Mouse (Mus musculus) heart, embryonic 10.5 days (tissue): Measurements from ENCODE around the gene Nckap5. TPM values are rescaled to one million over a fixed set of nuclear protein-coding genes. Genes with fewer than 3 reads are reported as not detected.

Experiments
- DNase-seq: peaks from one replicate; pipeline ENCODE4 v3.0.0-alpha.2; 2017; ENCODE audit warnings: low spot score
- H3K27ac ChIP-seq: fragments of 300-500 bp; sonication (generic); 2 replicates; pipeline ENCODE4 v1.5.1; 2016; ENCODE audit warnings: mild to moderate bottlenecking
- H3K27me3 ChIP-seq: fragments of 300-500 bp; sonication (generic); 2 replicates; pipeline ENCODE4 v1.6.1; 2016; ENCODE audit warnings: mild to moderate bottlenecking; ENCODE audit not compliant: poor library complexity, insufficient read depth, severe bottlenecking
- H3K36me3 ChIP-seq: fragments of 300-500 bp; sonication (generic); 2 replicates; pipeline ENCODE4 v1.6.1; 2016; ENCODE audit warnings: mild to moderate bottlenecking, moderate library complexity
- H3K4me1 ChIP-seq: fragments of 300-500 bp; sonication (generic); 2 replicates; pipeline ENCODE4 v1.6.1; 2016; ENCODE audit warnings: mild to moderate bottlenecking
- H3K4me3 ChIP-seq: fragments of 300-500 bp; sonication (generic); 2 replicates; pipeline ENCODE4 v1.5.1; 2016; ENCODE audit warnings: mild to moderate bottlenecking, moderate library complexity
- H3K9me3 ChIP-seq: fragments of 300-500 bp; sonication (generic); 2 replicates; pipeline ENCODE4 v1.6.1; 2016; ENCODE audit warnings: mild to moderate bottlenecking, moderate library complexity
- WGBS: fragments of 180-500 bp; shearing (Covaris S2); methylation state at CpG from one replicate; pipeline ENCODE4 v1.1.7; 2016; 5-methylcytosine and 5-hydroxymethylcytosine counted together
- polyA plus RNA-seq: library from polyadenylated mRNA; unstranded; fragments of >200 nt; fragmentation: Nextera tagmentation; extraction: Ambion mirVana; gene quantifications from 2 replicates; pipeline ENCODE4 v1.2.1, GENCODE M21; 2016

Gene Nckap5
- 2.2 and 2.3 TPM in 2 replicates for polyA plus RNA-seq

GRCm38 (mm10) chr1:126830031-126830927 lies at the start of gene Nckap5:
Gene Nckap5 (minus strand): TSS chr1:126830799.
- Histone ChIP-seq H3K36me3 (no peaks in the 10 kb centered on the region), H3K4me1 (peaks cover 10% of the 10 kb centered on the region; the same call in 1 of the 2 replicates), H3K4me3 (peak within 1 kb of the TSS; percentile 59), H3K27ac (peak within 1 kb of the TSS; percentile 64; the same call in 1 of the 2 replicates), H3K27me3 (peaks cover 28% of the 10 kb centered on the region), H3K9me3 (no peaks in the 10 kb centered on the region)
- WGBS: 6% methylated on average over 35 of the region's 35 CpGs
- no peak for DNase-seq

GRCm38 (mm10) chr1:126877495-126877894 lies 46.9 kb upstream of the Nckap5 start:
- H3K27me3 ChIP-seq: no peaks in the 10 kb centered on the region
- H3K27ac ChIP-seq: no peak overlapping the region
- no peak for DNase-seq
- WGBS: 86% methylated on average over 2 of the region's 2 CpGs
- H3K36me3 ChIP-seq: no peaks in the 10 kb centered on the region
- H3K4me1 ChIP-seq: no peaks in the 10 kb centered on the region
- no peak overlapping the region for H3K4me3 ChIP-seq
- H3K9me3 ChIP-seq: no peaks in the 10 kb centered on the region

- Histone ChIP-seq H3K4me3 (no peak overlapping the region), H3K4me1 (no peaks in the 10 kb centered on the region), H3K36me3 (no peaks in the 10 kb centered on the region), H3K27me3 (no peaks in the 10 kb centered on the region), H3K27ac (no peak overlapping the region), H3K9me3 (no peaks in the 10 kb centered on the region)
- DNase-seq: peak; percentile 66
- 78% methylated on average over 9 of the region's 9 CpGs for WGBS
These were observed 37.8 kb upstream of the Nckap5 start for GRCm38 (mm10) chr1:126868372-126868771.

DNA sequence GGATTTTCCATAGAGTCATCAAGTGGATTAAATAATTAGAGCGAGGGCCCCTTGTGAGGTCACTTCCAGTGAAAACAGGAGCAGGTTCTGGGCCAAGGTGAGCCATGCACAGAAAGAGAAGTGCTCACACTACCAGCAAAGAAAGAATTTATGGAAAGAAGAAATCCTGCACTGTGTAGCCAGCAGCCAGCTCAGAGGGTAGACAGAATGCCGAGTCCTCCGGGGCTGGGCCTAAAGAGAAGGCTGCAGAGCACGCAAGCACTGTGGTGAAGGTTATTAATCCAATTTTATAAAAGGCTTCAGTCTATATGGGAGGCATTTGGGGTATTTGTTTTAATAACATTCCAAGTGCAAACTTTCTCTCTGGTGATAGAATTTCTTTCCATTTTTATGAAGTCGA lies 37.3 kb upstream of the Nckap5 start:
- no peaks in the 10 kb centered on the region for H3K27me3 ChIP-seq
- no peaks in the 10 kb centered on the region for H3K4me1 ChIP-seq
- DNase-seq: peak; percentile 48
- H3K27ac ChIP-seq: no peak overlapping the region
- no peaks in the 10 kb centered on the region for H3K36me3 ChIP-seq
- H3K9me3 ChIP-seq: no peaks in the 10 kb centered on the region
- 87% methylated on average over 5 of the region's 5 CpGs for WGBS
- no peak overlapping the region for H3K4me3 ChIP-seq

DNA sequence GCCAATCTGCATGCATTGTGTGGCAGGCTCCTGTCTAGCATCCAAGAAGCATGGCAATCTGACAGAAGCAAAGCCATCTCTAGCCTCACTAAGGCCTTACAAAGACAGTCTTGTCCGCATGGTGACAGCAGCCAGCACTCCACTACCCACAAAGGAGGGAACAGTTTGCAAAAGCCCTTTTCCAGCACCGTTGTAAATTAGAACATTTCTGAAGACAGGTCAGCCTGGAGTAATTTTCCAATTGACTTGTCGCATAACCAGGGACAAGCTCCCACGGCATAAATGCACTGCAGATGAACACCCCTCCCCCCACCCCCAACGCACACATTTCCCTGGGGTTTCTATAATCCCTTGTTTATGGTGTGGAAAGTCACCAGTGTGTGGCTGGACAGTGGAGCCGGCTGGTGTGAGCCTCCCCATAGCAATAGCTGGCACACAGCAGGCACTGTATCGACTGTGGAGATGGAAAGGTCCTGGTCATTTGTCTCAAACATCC lies 35.0 kb upstream of the Nckap5 start:
- DNase-seq: peak; percentile 51
- Histone ChIP-seq H3K9me3 (no peaks in the 10 kb centered on the region), H3K36me3 (no peaks in the 10 kb centered on the region), H3K4me3 (no peak overlapping the region), H3K27ac (no peak overlapping the region), H3K4me1 (no peaks in the 10 kb centered on the region), H3K27me3 (no peaks in the 10 kb centered on the region)
- 68% methylated on average over 7 of the region's 7 CpGs for WGBS

DNA sequence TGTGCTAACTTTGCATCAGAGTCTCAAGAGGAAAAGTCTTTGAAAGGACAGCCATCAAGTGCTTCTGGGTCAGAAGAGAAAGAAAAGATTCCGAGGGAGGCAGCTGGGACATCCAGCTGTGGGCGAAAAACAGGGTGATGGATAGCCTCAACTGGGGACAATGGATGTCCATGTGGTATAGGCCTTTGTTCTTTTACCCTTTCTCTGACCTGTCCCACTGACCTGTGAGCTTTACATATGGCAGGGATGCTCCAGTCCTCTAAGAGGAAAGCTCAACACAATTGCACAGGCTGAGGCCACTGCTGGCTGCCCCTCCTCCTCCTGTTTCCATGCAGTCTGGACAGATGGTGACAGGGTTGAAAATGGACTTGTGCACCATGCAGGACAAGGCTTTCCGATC lies 31.2 kb upstream of the Nckap5 start:
- Histone ChIP-seq H3K4me1 (no peaks in the 10 kb centered on the region; the same call in 1 of the 2 replicates), H3K36me3 (no peaks in the 10 kb centered on the region), H3K27ac (no peak overlapping the region), H3K9me3 (no peaks in the 10 kb centered on the region), H3K4me3 (no peak overlapping the region), H3K27me3 (no peaks in the 10 kb centered on the region)
- no peak for DNase-seq
- 60% methylated on average over 3 of the region's 3 CpGs for WGBS

- WGBS: 75% methylated on average over 4 of the region's 4 CpGs
These were observed 29.9 kb upstream of the Nckap5 start for GRCm38 (mm10) chr1:126860537-126860936.

DNA sequence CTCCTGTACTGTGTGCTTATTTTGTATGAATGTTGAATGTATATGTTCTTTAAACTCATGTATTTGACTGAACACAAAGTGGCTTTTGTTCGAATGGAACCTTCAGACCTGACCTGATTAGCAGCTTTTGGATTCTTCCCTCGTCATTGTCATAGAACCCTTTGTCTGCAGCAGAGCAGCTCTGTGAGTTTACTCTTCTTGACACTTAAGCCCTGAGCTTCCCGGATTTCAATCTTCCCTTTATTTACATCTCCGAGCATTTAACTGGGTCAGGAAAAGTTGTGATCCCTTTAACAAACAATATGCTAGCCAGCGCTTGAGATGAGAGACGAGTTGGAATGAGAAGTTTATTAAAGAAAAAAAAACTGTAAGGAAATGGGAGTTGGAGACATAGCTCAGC lies 18.9 kb upstream of the Nckap5 start:
- no peaks in the 10 kb centered on the region for H3K36me3 ChIP-seq
- no peak for DNase-seq
- WGBS: 53% methylated on average over 6 of the region's 6 CpGs
- H3K4me3 ChIP-seq: no peak overlapping the region
- no peaks in the 10 kb centered on the region for H3K9me3 ChIP-seq
- no peak overlapping the region for H3K27ac ChIP-seq
- H3K27me3 ChIP-seq: no peaks in the 10 kb centered on the region
- no peaks in the 10 kb centered on the region for H3K4me1 ChIP-seq

More at GRCm38 (mm10) chr1:126860537-126860936, 29.9 kb upstream of the Nckap5 start:
- H3K27me3 ChIP-seq: no peaks in the 10 kb centered on the region
- H3K36me3 ChIP-seq: no peaks in the 10 kb centered on the region
- H3K27ac ChIP-seq: no peak overlapping the region
- H3K4me3 ChIP-seq: no peak overlapping the region
- H3K9me3 ChIP-seq: no peaks in the 10 kb centered on the region
- no peaks in the 10 kb centered on the region; the same call in 1 of the 2 replicates for H3K4me1 ChIP-seq
- no peak for DNase-seq

GRCm38 (mm10) chr1:126846317-126846716 lies 15.7 kb upstream of the Nckap5 start:
- Histone ChIP-seq H3K27me3 (no peaks in the 10 kb centered on the region), H3K27ac (no peak overlapping the region), H3K4me1 (no peaks in the 10 kb centered on the region), H3K36me3 (no peaks in the 10 kb centered on the region), H3K9me3 (no peaks in the 10 kb centered on the region), H3K4me3 (no peak overlapping the region)
- DNase-seq: no peak
- 71% methylated on average over 4 of the region's 4 CpGs for WGBS

DNA sequence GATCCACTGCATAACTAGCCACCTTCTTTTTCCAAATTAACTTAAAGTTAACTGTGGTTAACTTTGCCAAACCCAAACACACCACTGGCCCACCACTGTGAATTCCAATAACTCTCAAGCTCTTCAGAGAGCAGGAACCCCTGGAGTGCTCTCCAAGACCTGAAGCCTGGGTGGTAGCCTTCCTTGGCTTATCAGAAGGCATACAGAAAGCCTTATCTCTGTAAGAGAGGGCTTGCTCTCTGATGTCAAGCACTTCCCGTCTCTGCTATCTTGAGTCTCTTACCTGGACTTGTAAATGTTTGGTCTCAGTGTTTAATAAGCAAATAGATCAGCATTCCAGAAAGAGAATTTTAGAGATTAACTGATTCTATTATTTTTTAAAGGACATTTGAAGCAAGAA lies 2.3 kb upstream of the Nckap5 start:
- Histone ChIP-seq H3K9me3 (no peaks in the 10 kb centered on the region), H3K4me3 (no peak overlapping the region), H3K27me3 (peaks cover 28% of the 10 kb centered on the region), H3K4me1 (peaks cover 10% of the 10 kb centered on the region; the same call in 1 of the 2 replicates), H3K27ac (no peak overlapping the region), H3K36me3 (no peaks in the 10 kb centered on the region)
- no peak for DNase-seq
- 30% methylated on average over 1 of the region's 1 CpGs for WGBS

DNA sequence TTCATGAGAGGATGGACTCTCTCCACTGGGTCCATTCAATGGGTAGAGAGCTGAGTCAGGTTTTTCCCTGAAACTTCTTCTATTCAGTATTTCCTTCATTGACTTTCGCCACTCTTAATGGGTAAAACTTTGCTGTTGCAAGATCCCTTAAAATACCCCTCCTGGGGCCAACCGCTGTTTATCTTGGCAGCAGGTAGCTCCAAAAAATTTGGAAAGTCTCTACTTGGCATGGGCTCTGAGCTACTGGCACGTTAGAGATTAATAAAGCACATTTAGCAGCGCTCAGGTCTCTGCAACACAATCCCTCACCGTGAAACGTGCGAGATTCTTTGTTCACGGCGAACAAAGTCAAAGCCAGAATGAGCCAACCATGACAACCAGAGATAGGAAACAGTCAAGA lies 1.6 kb downstream of the Nckap5 start:
- DNase-seq: no peak
- H3K4me3 ChIP-seq: no peak overlapping the region
- 77% methylated on average over 9 of the region's 9 CpGs for WGBS
- no peaks in the 10 kb centered on the region for H3K9me3 ChIP-seq
- H3K27me3 ChIP-seq: peaks cover 28% of the 10 kb centered on the region
- no peak overlapping the region for H3K27ac ChIP-seq
- no peaks in the 10 kb centered on the region for H3K36me3 ChIP-seq
- H3K4me1 ChIP-seq: peaks cover 13% of the 10 kb centered on the region; the same call in 1 of the 2 replicates

GRCm38 (mm10) chr1:126824841-126825240 lies 5.8 kb downstream of the Nckap5 start:
- Histone ChIP-seq H3K27me3 (peaks cover 14% of the 10 kb centered on the region; the same call in 1 of the 2 replicates), H3K4me3 (no peak overlapping the region), H3K27ac (no peak overlapping the region), H3K36me3 (no peaks in the 10 kb centered on the region), H3K4me1 (peaks cover 6% of the 10 kb centered on the region; the same call in 1 of the 2 replicates), H3K9me3 (no peaks in the 10 kb centered on the region)
- DNase-seq: no peak
- 25% methylated on average over 3 of the region's 3 CpGs for WGBS

GRCm38 (mm10) chr1:126822246-126822645 lies 8.4 kb downstream of the Nckap5 start:
- Histone ChIP-seq H3K27ac (no peak overlapping the region), H3K4me1 (peaks cover 11% of the 10 kb centered on the region), H3K36me3 (no peaks in the 10 kb centered on the region), H3K27me3 (no peaks in the 10 kb centered on the region), H3K4me3 (no peak overlapping the region), H3K9me3 (no peaks in the 10 kb centered on the region)
- DNase-seq: no peak
- WGBS: 76% methylated on average over 6 of the region's 6 CpGs
